Mouse (Mus musculus): ENCODE data around the gene Kcnj14. TPM values are rescaled to one million over a fixed set of nuclear protein-coding genes. Genes with fewer than 3 reads are reported as not detected.

Kcnj14 gene
- total and polyA plus RNA-seq, 3 experiments: 0.39 to 1.3 TPM; not detected in 1

- peaks cover 0 to 3% of the 10 kb centered on the region in 2 experiments; a peak in 1 of 4 replicates for H3K36me3 ChIP-seq (ENCODE audit: control insufficient read depth in 1 of 2, insufficient read depth in 2 of 2, low read length in 2 of 2)
- no peak overlapping the region for H3K9ac ChIP-seq (ENCODE audit: control insufficient read depth, low read depth, low read length, poor library complexity, severe bottlenecking)
- H3K79me2 ChIP-seq (ENCODE audit: control insufficient read depth, insufficient read depth, low read length, poor library complexity): no peaks in the 10 kb centered on the region
- no peaks in the 10 kb centered on the region for H3K27me3 ChIP-seq (ENCODE audit: control insufficient read depth in 1 of 2, insufficient read depth in 2 of 2, low read length in 2 of 2)
- H3K4me3 ChIP-seq (ENCODE audit: control insufficient read depth in 1 of 2, insufficient read depth in 1 of 2, low read depth in 2 of 2, low read length in 2 of 2): no peak overlapping the region
- H3K9me3 ChIP-seq (replicated peaks; ENCODE audit: insufficient read depth, low read length): no peaks in the 10 kb centered on the region
- no peak for DNase-seq (ENCODE audit: low read depth, low spot score)
- H3K27ac ChIP-seq (ENCODE audit: control insufficient read depth, low read depth, low read length): no peak overlapping the region
- H3K4me1 ChIP-seq (ENCODE audit: control insufficient read depth in 1 of 2, insufficient read depth in 2 of 2, low read length in 2 of 2): peaks cover 0 to 6% of the 10 kb centered on the region in 2 experiments; a peak in 1 of 4 replicates
- no peak for TF ChIP-seq CHD1 (IDR thresholded peaks at IDR 0.05; ENCODE audit: low read depth, low read length)
- no peak for TF ChIP-seq RAD21 (IDR thresholded peaks at IDR 0.05; ENCODE audit: low read depth, low read length)
- TF ChIP-seq ELF1 (IDR thresholded peaks at IDR 0.05; ENCODE audit: low read depth, low read length): no peak
- TF ChIP-seq TCF12 (IDR thresholded peaks at IDR 0.05; ENCODE audit: low read depth, low read length): no peak
- no peak for TF ChIP-seq NRF1 (IDR thresholded peaks at IDR 0.05; ENCODE audit: insufficient read depth, low read depth, low read length, poor library complexity, severe bottlenecking)
- no peak for TF ChIP-seq ZKSCAN1 (IDR thresholded peaks at IDR 0.05; ENCODE audit: low read depth, low read length)
- TF ChIP-seq USF1 (IDR thresholded peaks at IDR 0.05; ENCODE audit: low read depth, low read length): no peak
- no peak for TF ChIP-seq ZC3H11A (IDR thresholded peaks at IDR 0.05; ENCODE audit: low read depth, low read length)
- TF ChIP-seq POLR2AphosphoS2 (IDR thresholded peaks at IDR 0.05; ENCODE audit: low read length): no peak
- TF ChIP-seq RCOR1 (IDR thresholded peaks at IDR 0.05; ENCODE audit: low read depth, low read length): no peak
- no peak for TF ChIP-seq JUND (IDR thresholded peaks at IDR 0.05; ENCODE audit: low read depth, low read length)
Observed at GRCm38 (mm10) chr7:45850661-45851060, 26.1 kb upstream of the Kcnj14 start.

DNA sequence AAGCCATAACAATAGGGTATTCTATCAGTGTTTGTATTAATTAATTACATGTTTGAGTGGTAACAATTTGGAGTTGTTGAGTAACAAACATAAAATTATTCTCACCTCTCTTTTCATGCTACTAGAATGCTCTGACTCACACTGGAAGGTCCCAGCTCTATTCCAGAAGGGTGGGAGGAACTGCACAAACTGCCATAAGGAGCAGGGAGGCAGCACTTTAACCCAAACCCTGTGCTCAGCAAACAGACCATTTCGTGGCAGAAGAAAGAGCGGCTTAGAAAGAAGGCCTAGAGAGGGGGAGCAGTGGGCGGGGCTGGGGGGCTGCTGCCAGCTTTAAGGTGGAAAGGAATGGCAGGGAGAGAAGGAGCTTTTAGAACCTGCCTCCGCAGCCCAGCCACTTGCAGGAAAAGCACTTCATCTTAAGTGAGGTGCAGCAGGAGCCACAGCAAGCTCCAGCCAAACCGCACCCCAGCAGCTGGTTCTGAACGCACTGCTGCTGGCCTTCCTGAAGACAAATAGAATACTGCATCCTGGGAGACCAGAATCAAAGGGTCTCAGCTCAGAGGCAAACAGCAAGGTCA lies 24.0 kb upstream of the Kcnj14 start:
- no peak for TF ChIP-seq NELFE (IDR thresholded peaks at IDR 0.05; ENCODE audit: low read depth, low read length)
- TF ChIP-seq HCFC1 (IDR thresholded peaks at IDR 0.05; ENCODE audit: low read depth, low read length): no peak
- TF ChIP-seq KAT2A (conservative IDR thresholded peaks at IDR 0.05; ENCODE audit: low read depth, low read length): no peak
- no peak for TF ChIP-seq GATA1 (IDR thresholded peaks at IDR 0.05; ENCODE audit: low read depth, low read length)
- no peak for TF ChIP-seq POLR2AphosphoS5 (IDR thresholded peaks at IDR 0.05; ENCODE audit: borderline replicate concordance, low read depth, low read length)
- no peak for TF ChIP-seq TCF12 (IDR thresholded peaks at IDR 0.05; ENCODE audit: low read depth, low read length)
- no peak for TF ChIP-seq E2F4 (IDR thresholded peaks at IDR 0.05; ENCODE audit: borderline replicate concordance, low read depth, low read length)
- no peak for TF ChIP-seq CHD2 (IDR thresholded peaks at IDR 0.05; ENCODE audit: low read length)
- TF ChIP-seq JUND (IDR thresholded peaks at IDR 0.05; ENCODE audit: low read depth, low read length): no peak
- no peak for TF ChIP-seq MEF2A (IDR thresholded peaks at IDR 0.05; ENCODE audit: extremely low read depth, insufficient replicate concordance, low read depth, low read length, poor library complexity, severe bottlenecking)
- no peak for TF ChIP-seq TBP (IDR thresholded peaks at IDR 0.05; ENCODE audit: low read depth, low read length)
- TF ChIP-seq BHLHE40 (IDR thresholded peaks at IDR 0.05; ENCODE audit: borderline replicate concordance, low read depth, low read length): no peak
- TF ChIP-seq MXI1 (IDR thresholded peaks at IDR 0.05; ENCODE audit: low read depth, low read length): no peak
- TF ChIP-seq UBTF (IDR thresholded peaks at IDR 0.05; ENCODE audit: borderline replicate concordance, insufficient read depth, low read depth, low read length): no peak
- Histone ChIP-seq H3K36me3 (ENCODE audit: control insufficient read depth in 1 of 2, insufficient read depth in 2 of 2, low read length in 2 of 2) (peaks cover 0 to 3% of the 10 kb centered on the region in 2 experiments; a peak in 1 of 4 replicates), H3K4me3 (ENCODE audit: control insufficient read depth in 1 of 2, insufficient read depth in 1 of 2, low read depth in 2 of 2, low read length in 2 of 2) (no peak overlapping the region), H3K27me3 (ENCODE audit: control insufficient read depth in 1 of 2, insufficient read depth in 2 of 2, low read length in 2 of 2) (no peaks in the 10 kb centered on the region), H3K4me1 (ENCODE audit: control insufficient read depth in 1 of 2, insufficient read depth in 2 of 2, low read length in 2 of 2) (peaks cover 0 to 6% of the 10 kb centered on the region in 2 experiments; a peak in 1 of 4 replicates), H3K79me2 (ENCODE audit: control insufficient read depth, insufficient read depth, low read length, poor library complexity) (no peaks in the 10 kb centered on the region), H3K9ac (ENCODE audit: control insufficient read depth, low read depth, low read length, poor library complexity, severe bottlenecking) (no peak overlapping the region), H3K27ac (ENCODE audit: control insufficient read depth, low read depth, low read length) (no peak overlapping the region), H3K9me3 (replicated peaks; ENCODE audit: insufficient read depth, low read length) (no peaks in the 10 kb centered on the region)
- DNase-seq (ENCODE audit: low read depth, low spot score): no peak
